Comparison of ENCODE assay signal across 8 mouse cellular contexts in genomic region chr11:3895458-3895857, GRCm38 (mm10). TPM values are rescaled to one million over a fixed set of nuclear protein-coding genes. Genes with fewer than 3 reads are reported as not detected.
DNase-seq lines count a peak whose midpoint lies in the region; ATAC-seq and TF ChIP-seq lines count a peak whose summit lies in the region.

No protein-coding gene starts in this region.

- ATAC-seq in lung, embryonic 16.5 days (ENCODE audit: low read depth) = peak; percentile 37
- ATAC-seq in forebrain, embryonic 13.5 days = no peak
- no peak for ATAC-seq in limb, embryonic 14.5 days (ENCODE audit: low FRiP score, low read depth)

- H3K9ac ChIP-seq in lung, embryonic 16.5 days (ENCODE audit: low read length) = peak overlapping the region; percentile 64
- peak overlapping the region; percentile 69 for H3K9ac ChIP-seq in forebrain, embryonic 13.5 days
- peak overlapping the region; percentile 73 for H3K9ac ChIP-seq in limb, embryonic 14.5 days (ENCODE audit: low read depth, low read length, severe bottlenecking)

- H3K4me3 ChIP-seq in lung, embryonic 16.5 days (ENCODE audit: low read length) = peak overlapping the region; percentile 57
- H3K4me3 ChIP-seq in forebrain, embryonic 13.5 days = peak overlapping the region; percentile 50
- peak overlapping the region; percentile 53 for H3K4me3 ChIP-seq in limb, embryonic 14.5 days (replicated peaks; ENCODE audit: low read length)
- H3K4me3 ChIP-seq in small intestine, adult 2 months (ENCODE audit: low read depth, low read length) = peak overlapping the region; percentile 60

- no peak for TF ChIP-seq CTCF in small intestine, adult 2 months (IDR thresholded peaks at IDR 0.05; ENCODE audit: extremely low read depth, insufficient read length, insufficient replicate concordance, low read depth, low read length)

- peak overlapping the region; percentile 77 for H3K4me2 ChIP-seq in lung, embryonic 16.5 days (ENCODE audit: low read depth, low read length)
- H3K4me2 ChIP-seq in forebrain, embryonic 13.5 days = peak overlapping the region; percentile 75
- peak overlapping the region; percentile 92 for H3K4me2 ChIP-seq in limb, embryonic 14.5 days (replicated peaks; ENCODE audit: low read depth, low read length, severe bottlenecking)

- TF ChIP-seq POLR2A in limb, embryonic 14.5 days (IDR thresholded peaks at IDR 0.05; ENCODE audit: borderline replicate concordance, extremely low read depth, insufficient read depth, insufficient read length) = no peak
- no peak for TF ChIP-seq POLR2A in small intestine, adult 2 months (IDR thresholded peaks at IDR 0.05; ENCODE audit: low read depth, low read length)

- 0 out of 2 replicates have a peak, but pooled peaks cover 4% of the 10 kb centered on the region for H3K4me1 ChIP-seq in lung, embryonic 16.5 days (replicated peaks; ENCODE audit: control insufficient read depth, insufficient read depth, low read length)
- peaks cover 12% of the 10 kb centered on the region for H3K4me1 ChIP-seq in forebrain, embryonic 13.5 days
- H3K4me1 ChIP-seq in limb, embryonic 14.5 days (ENCODE audit: control insufficient read depth, insufficient read depth, low read length) = no peaks in the 10 kb centered on the region
- H3K4me1 ChIP-seq in small intestine, adult 2 months (ENCODE audit: control insufficient read depth, insufficient read depth, insufficient read length, low read length) = no peaks in the 10 kb centered on the region

- no peaks in the 10 kb centered on the region for H3K27me3 ChIP-seq in lung, embryonic 16.5 days (ENCODE audit: control insufficient read depth, insufficient read depth, low read depth, low read length)
- H3K27me3 ChIP-seq in forebrain, embryonic 13.5 days = no peaks in the 10 kb centered on the region
- H3K27me3 ChIP-seq in limb, embryonic 14.5 days (ENCODE audit: control insufficient read depth, insufficient read depth, low read length) = no peaks in the 10 kb centered on the region
- no peaks in the 10 kb centered on the region for H3K27me3 ChIP-seq in small intestine, adult 2 months (ENCODE audit: control insufficient read depth, insufficient read depth, low read length)

- no peaks in the 10 kb centered on the region for H3K36me3 ChIP-seq in lung, embryonic 16.5 days (ENCODE audit: control insufficient read depth, insufficient read depth, low read length)
- peaks cover 28% of the 10 kb centered on the region for H3K36me3 ChIP-seq in forebrain, embryonic 13.5 days (ENCODE audit: poor library complexity, severe bottlenecking)
- H3K36me3 ChIP-seq in limb, embryonic 14.5 days (ENCODE audit: control insufficient read depth, insufficient read depth, low read length) = peaks cover 9% of the 10 kb centered on the region
- no peaks in the 10 kb centered on the region for H3K36me3 ChIP-seq in small intestine, adult 2 months (ENCODE audit: control insufficient read depth, insufficient read depth, low read length)

- H3K27ac ChIP-seq in lung, embryonic 16.5 days (ENCODE audit: low read length) = peak overlapping the region; percentile 76
- H3K27ac ChIP-seq in forebrain, embryonic 13.5 days = peak overlapping the region; percentile 82
- H3K27ac ChIP-seq in limb, embryonic 14.5 days (replicated peaks; ENCODE audit: low read depth, low read length) = peak overlapping the region; percentile 85
- peak overlapping the region; percentile 72 for H3K27ac ChIP-seq in small intestine, adult 2 months (ENCODE audit: insufficient read depth, low read depth, low read length)

- no peak for DNase-seq in lung, postnatal 10 days
- DNase-seq in limb, embryonic 14.5 days (ENCODE audit: low spot score) = peak; percentile 63
- no peak for DNase-seq in MN1 (ENCODE audit: low spot score)
- no peak for DNase-seq in layer of hippocampus, adult 8-10 months (ENCODE audit: low spot score in 2 of 2)
- DNase-seq in cerebellum, adult 11 months = no peak

- no peaks in the 10 kb centered on the region for H3K9me3 ChIP-seq in lung, embryonic 16.5 days (ENCODE audit: control insufficient read depth, low read length)
- H3K9me3 ChIP-seq in forebrain, embryonic 13.5 days (replicated peaks) = no peaks in the 10 kb centered on the region
- no peaks in the 10 kb centered on the region for H3K9me3 ChIP-seq in limb, embryonic 14.5 days (ENCODE audit: control insufficient read depth, low read length)

- WGBS in lung, embryonic 16.5 days = 1% methylated on average over 10 of the region's 10 CpGs
- 7% methylated on average over 10 of the region's 10 CpGs for WGBS in forebrain, embryonic 13.5 days
- WGBS in limb, embryonic 14.5 days = 2% methylated on average over 10 of the region's 10 CpGs
- under 1% methylated on average over 10 of the region's 10 CpGs for WGBS in small intestine, adult 2 months

RNA-seq across cellular contexts. Expression of gene Dusp18, which starts 0.4 kb away (rescaled TPM):
- polyA plus RNA-seq in lung, embryonic 16.5 days (2015; fragmentation: Nextera tagmentation; extraction: Ambion mirVana) = 11.7 and 12.6 TPM in 2 replicates
- polyA plus RNA-seq in forebrain, embryonic 13.5 days (2015; fragmentation: Nextera tagmentation; extraction: Ambion mirVana) = 28.4 and 35.7 TPM in 2 replicates
- 6.3 and 7.6 TPM in 2 replicates for polyA plus RNA-seq in limb, embryonic 14.5 days (2012; rRNA removed)
- 8.0 and 8.5 TPM in 2 replicates for polyA plus RNA-seq in limb, embryonic 14.5 days (2014; fragmentation: Nextera tagmentation; extraction: Ambion mirVana)
- polyA plus RNA-seq in small intestine, adult 2 months (2012; rRNA removed) = 1.4 and 2.4 TPM in 2 replicates
- 10 to 100 TPM; 19.1 to 26.7 (median 22.9) TPM for total RNA-seq in layer of hippocampus, adult 8-10 months (2022)

RNA-seq across cellular contexts. Expression of gene 4921536K21Rik, which starts 0.6 kb away (rescaled TPM):
- 0.47 and 0.79 TPM in 2 replicates for polyA plus RNA-seq in lung, embryonic 16.5 days (2015; fragmentation: Nextera tagmentation; extraction: Ambion mirVana)
- 0.75 and 0.97 TPM in 2 replicates for polyA plus RNA-seq in forebrain, embryonic 13.5 days (2015; fragmentation: Nextera tagmentation; extraction: Ambion mirVana)
- 0.23 and 0.31 TPM in 2 replicates for polyA plus RNA-seq in limb, embryonic 14.5 days (2012; rRNA removed)
- polyA plus RNA-seq in limb, embryonic 14.5 days (2014; fragmentation: Nextera tagmentation; extraction: Ambion mirVana) = 0.10 TPM in 1 of 2 replicates, not detected in the other
- 0.06 TPM in 2 replicates for polyA plus RNA-seq in small intestine, adult 2 months (2012; rRNA removed)
- total RNA-seq in layer of hippocampus, adult 8-10 months (2022) = 1 to 10 TPM in 2 of 4 experiments, under 1 TPM in 2; 0.52 to 1.0 (median 0.83) TPM

RNA-seq across cellular contexts. Expression of gene Slc35e4, which starts 19.0 kb away (rescaled TPM):
- polyA plus RNA-seq in lung, embryonic 16.5 days (2015; fragmentation: Nextera tagmentation; extraction: Ambion mirVana) = 3.5 and 4.4 TPM in 2 replicates
- polyA plus RNA-seq in forebrain, embryonic 13.5 days (2015; fragmentation: Nextera tagmentation; extraction: Ambion mirVana) = 6.7 and 8.2 TPM in 2 replicates
- polyA plus RNA-seq in limb, embryonic 14.5 days (2012; rRNA removed) = 4.8 and 5.7 TPM in 2 replicates
- polyA plus RNA-seq in limb, embryonic 14.5 days (2014; fragmentation: Nextera tagmentation; extraction: Ambion mirVana) = 3.7 and 4.6 TPM in 2 replicates
- polyA plus RNA-seq in small intestine, adult 2 months (2012; rRNA removed) = 4.7 and 6.5 TPM in 2 replicates
- total RNA-seq in layer of hippocampus, adult 8-10 months (2022) = 10 to 100 TPM; 15.0 to 19.8 (median 16.9) TPM

RNA-seq across cellular contexts. Expression of gene Osbp2, which starts 31.8 kb away (rescaled TPM):
- polyA plus RNA-seq in lung, embryonic 16.5 days (2015; fragmentation: Nextera tagmentation; extraction: Ambion mirVana) = 0.23 and 0.60 TPM in 2 replicates
- polyA plus RNA-seq in forebrain, embryonic 13.5 days (2015; fragmentation: Nextera tagmentation; extraction: Ambion mirVana) = 5.9 and 6.6 TPM in 2 replicates
- polyA plus RNA-seq in limb, embryonic 14.5 days (2012; rRNA removed) = 0.77 and 0.86 TPM in 2 replicates
- 1.3 and 1.5 TPM in 2 replicates for polyA plus RNA-seq in limb, embryonic 14.5 days (2014; fragmentation: Nextera tagmentation; extraction: Ambion mirVana)
- 0.11 and 0.52 TPM in 2 replicates for polyA plus RNA-seq in small intestine, adult 2 months (2012; rRNA removed)
- total RNA-seq in layer of hippocampus, adult 8-10 months (2022) = 10 to 100 TPM; 63.6 to 77.0 (median 69.9) TPM

RNA-seq across cellular contexts. Expression of gene Tcn2, which starts 36.5 kb away (rescaled TPM):
- 69.7 and 70.1 TPM in 2 replicates for polyA plus RNA-seq in lung, embryonic 16.5 days (2015; fragmentation: Nextera tagmentation; extraction: Ambion mirVana)
- polyA plus RNA-seq in forebrain, embryonic 13.5 days (2015; fragmentation: Nextera tagmentation; extraction: Ambion mirVana) = 11.6 and 12.5 TPM in 2 replicates
- polyA plus RNA-seq in limb, embryonic 14.5 days (2012; rRNA removed) = 51.5 and 59.9 TPM in 2 replicates
- polyA plus RNA-seq in limb, embryonic 14.5 days (2014; fragmentation: Nextera tagmentation; extraction: Ambion mirVana) = 51.7 and 54.3 TPM in 2 replicates
- polyA plus RNA-seq in small intestine, adult 2 months (2012; rRNA removed) = 187 and 452 TPM in 2 replicates
- 10 to 100 TPM; 14.5 to 50.2 (median 26.1) TPM for total RNA-seq in layer of hippocampus, adult 8-10 months (2022)
